Mouse (Mus musculus) CH12.LX (cell line): ENCODE results near the gene 1700022I11Rik. TPM values are rescaled to one million over a fixed set of nuclear protein-coding genes. Genes with fewer than 3 reads are reported as not detected.

Experiments
- DNase-seq: peaks from one replicate; pipeline ENCODE4 v3.0.0-alpha.2; 2013; ENCODE audit errors: extremely low read depth
- H3K27ac ChIP-seq: 2 replicates; pipeline ENCODE4 v1.5.1; 2012; ENCODE audit warnings: low read depth, mild to moderate bottlenecking, control low read depth, moderate library complexity; ENCODE audit not compliant: insufficient read depth
- H3K27me3 ChIP-seq: replicated peaks from 2 replicates; pipeline ENCODE3; 2012; ENCODE audit warnings: inconsistent platforms
- H3K36me3 ChIP-seq, 2 experiments: replicated peaks in 1 of 2; 2 replicates each; pipeline versions ENCODE3 to v1.6.1; 2012; ENCODE audit warnings: inconsistent platforms in 1 of 2, low read length in 1 of 2, mild to moderate bottlenecking in 1 of 2, mixed read lengths in 1 of 2, moderate library complexity in 1 of 2; ENCODE audit not compliant: control insufficient read depth in 1 of 2, insufficient read depth in 1 of 2
- H3K4me1 ChIP-seq, 2 experiments: 2 replicates each; pipeline ENCODE4 v1.6.1; 2012; ENCODE audit warnings: inconsistent platforms in 1 of 2, moderate library complexity in 1 of 2; ENCODE audit not compliant: insufficient read depth in 2 of 2, control insufficient read depth in 1 of 2
- H3K4me2 ChIP-seq: 2 replicates; pipeline ENCODE4 v1.6.1; 2012; ENCODE audit warnings: low read depth, mild to moderate bottlenecking, control low read depth; ENCODE audit not compliant: poor library complexity, insufficient read depth, severe bottlenecking
- H3K4me3 ChIP-seq, 3 experiments: fragments of 150-350 bp in 1 of 3; sonication (generic) in 1 of 3; replicated peaks in 1 of 3; 2 replicates each; pipeline versions ENCODE3 to v1.5.1; 2011 to 2012; ENCODE audit warnings: low read depth in 2 of 3, low read length in 2 of 3, mild to moderate bottlenecking in 2 of 3, moderate library complexity in 2 of 3, control low read depth in 1 of 3, improper control_type of control experiment in 1 of 3, inconsistent platforms in 1 of 3, mixed read lengths in 1 of 3; ENCODE audit not compliant: poor library complexity in 1 of 3
- H3K79me2 ChIP-seq: replicated peaks from 2 replicates; pipeline ENCODE4 v1.6.1; 2012; ENCODE audit warnings: mild to moderate bottlenecking, moderate library complexity; ENCODE audit not compliant: control insufficient read depth, poor library complexity, insufficient read depth, severe bottlenecking; ENCODE audit errors: extremely low read depth
- H3K9ac ChIP-seq: 2 replicates; pipeline ENCODE4 v1.6.1; 2012; ENCODE audit warnings: low read depth, mild to moderate bottlenecking, control low read depth, moderate library complexity; ENCODE audit not compliant: insufficient read depth
- H3K9me3 ChIP-seq: replicated peaks from 2 replicates; pipeline ENCODE3; 2012; ENCODE audit warnings: low read length, inconsistent platforms, mixed read lengths
- BHLHE40 ChIP-seq: IDR thresholded peaks from 2 replicates; pipeline ENCODE4 v1.6.1; 2011; ENCODE audit warnings: mild to moderate bottlenecking, low read depth, low read length, improper control_type of control experiment
- CHD1 ChIP-seq: IDR thresholded peaks from 2 replicates; pipeline ENCODE4 v1.6.1; 2012; ENCODE audit warnings: low read depth, low read length, improper control_type of control experiment, inconsistent platforms
- CHD2 ChIP-seq: IDR thresholded peaks from 2 replicates; pipeline ENCODE4 v1.6.1; 2011; ENCODE audit warnings: low read length, improper control_type of control experiment
- CTCF ChIP-seq, 2 experiments: IDR thresholded peaks in 1 of 2; conservative IDR thresholded peaks in 1 of 2; 2 replicates each; pipeline ENCODE4 v1.5.1; 2011 to 2012; ENCODE audit warnings: low read depth in 2 of 2, low read length in 2 of 2, improper control_type of control experiment in 1 of 2, inconsistent platforms in 1 of 2, mild to moderate bottlenecking in 1 of 2, moderate library complexity in 1 of 2
- ELF1 ChIP-seq: IDR thresholded peaks from 2 replicates; pipeline ENCODE4 v1.6.1; 2014; ENCODE audit warnings: low read depth, mild to moderate bottlenecking, inconsistent platforms, low read length, improper control_type of control experiment
- EP300 ChIP-seq: IDR thresholded peaks from 2 replicates; pipeline ENCODE4 v1.6.1; 2011; ENCODE audit warnings: low read length, improper control_type of control experiment
- ETS1 ChIP-seq: conservative IDR thresholded peaks from 2 replicates; pipeline ENCODE4 v1.6.1; 2012; ENCODE audit warnings: low read depth, mild to moderate bottlenecking, inconsistent platforms, low read length, improper control_type of control experiment, moderate library complexity
- IRF4 ChIP-seq: IDR thresholded peaks from 2 replicates; pipeline ENCODE4 v1.6.1; 2014; ENCODE audit warnings: low read depth, mild to moderate bottlenecking, inconsistent platforms, low read length, improper control_type of control experiment
- JUN ChIP-seq: IDR thresholded peaks from 2 replicates; pipeline ENCODE4 v1.6.1; 2011; ENCODE audit warnings: low read depth, mild to moderate bottlenecking, low read length, improper control_type of control experiment, moderate library complexity; ENCODE audit not compliant: insufficient read depth
- JUND ChIP-seq: conservative IDR thresholded peaks from 2 replicates; pipeline ENCODE4 v1.6.1; 2011; ENCODE audit warnings: low read depth, low read length, improper control_type of control experiment
- MAFK ChIP-seq: IDR thresholded peaks from 2 replicates; pipeline ENCODE4 v1.6.1; 2011; ENCODE audit warnings: low read length, improper control_type of control experiment; ENCODE audit not compliant: insufficient replicate concordance
- MAZ ChIP-seq: IDR thresholded peaks from 2 replicates; pipeline ENCODE4 v1.6.1; 2012; ENCODE audit warnings: low read depth, mild to moderate bottlenecking, inconsistent platforms, low read length, improper control_type of control experiment, moderate library complexity
- MEF2A ChIP-seq: IDR thresholded peaks from 2 replicates; pipeline ENCODE4 v1.6.1; 2014; ENCODE audit warnings: low read depth, mild to moderate bottlenecking, inconsistent platforms, low read length, improper control_type of control experiment, borderline replicate concordance
- MXI1 ChIP-seq: IDR thresholded peaks from 2 replicates; pipeline ENCODE4 v1.6.1; 2011; ENCODE audit warnings: mild to moderate bottlenecking, low read depth, low read length, improper control_type of control experiment
- MYC ChIP-seq: IDR thresholded peaks from 2 replicates; pipeline ENCODE4 v1.6.1; 2011; ENCODE audit warnings: low read depth, mild to moderate bottlenecking, improper control_type of control experiment, low read length
- NELFE ChIP-seq: IDR thresholded peaks from 2 replicates; pipeline ENCODE4 v1.6.1; 2011; ENCODE audit warnings: low read depth, low read length, improper control_type of control experiment
- NRF1 ChIP-seq: IDR thresholded peaks from 2 replicates; pipeline ENCODE4 v1.6.1; 2014; ENCODE audit warnings: low read depth, mild to moderate bottlenecking, inconsistent platforms, low read length, improper control_type of control experiment, moderate library complexity
- PAX5 ChIP-seq: IDR thresholded peaks from 2 replicates; pipeline ENCODE4 v1.6.1; 2012; ENCODE audit warnings: low read length, inconsistent platforms, mixed read lengths
- POLR2A ChIP-seq: IDR thresholded peaks from 2 replicates; pipeline ENCODE4 v1.6.1; 2011; ENCODE audit warnings: low read depth, mild to moderate bottlenecking, improper control_type of control experiment, low read length
- POLR2AphosphoS2 ChIP-seq: IDR thresholded peaks from 2 replicates; pipeline ENCODE4 v1.6.1; 2011; ENCODE audit warnings: low read depth, low read length, improper control_type of control experiment
- RAD21 ChIP-seq: IDR thresholded peaks from 2 replicates; pipeline ENCODE4 v1.6.1; 2011; ENCODE audit warnings: low read depth, mild to moderate bottlenecking, low read length, improper control_type of control experiment, moderate library complexity
- SIN3A ChIP-seq: IDR thresholded peaks from 2 replicates; pipeline ENCODE4 v1.6.1; 2012; ENCODE audit warnings: low read length, improper control_type of control experiment, inconsistent platforms
- SMC3 ChIP-seq: IDR thresholded peaks from 2 replicates; pipeline ENCODE4 v1.6.1; 2011; ENCODE audit warnings: low read depth, low read length, improper control_type of control experiment
- TBP ChIP-seq: conservative IDR thresholded peaks from 2 replicates; pipeline ENCODE4 v1.6.1; 2011; ENCODE audit warnings: low read depth, low read length, improper control_type of control experiment
- UBTF ChIP-seq: IDR thresholded peaks from 2 replicates; pipeline ENCODE4 v1.6.1; 2012; ENCODE audit warnings: low read depth, mild to moderate bottlenecking, inconsistent platforms, low read length, improper control_type of control experiment, moderate library complexity
- USF1 ChIP-seq: IDR thresholded peaks from 2 replicates; pipeline ENCODE4 v1.6.1; 2014; ENCODE audit warnings: low read depth, mild to moderate bottlenecking, inconsistent platforms, low read length, improper control_type of control experiment
- USF2 ChIP-seq: conservative IDR thresholded peaks from 2 replicates; pipeline ENCODE4 v1.6.1; 2011; ENCODE audit warnings: low read depth, low read length, improper control_type of control experiment
- ZNF384 ChIP-seq: IDR thresholded peaks from 2 replicates; pipeline ENCODE4 v1.6.1; 2012; ENCODE audit warnings: low read depth, low read length, improper control_type of control experiment, inconsistent platforms
- dilution Hi-C: fragments of 300-500 bp; cut with MboI; formaldehyde crosslinking; loops from 2 replicates; pipeline ENCODE4 v1.14.3; 2020; ENCODE audit warnings: low sequenced_read_pairs; ENCODE audit not compliant: extremely low pct_unique_long_range_greater_than_20kb, extremely low pct_ligation_motif_present
- in situ Hi-C: fragments of 300-500 bp; cut with MboI; formaldehyde crosslinking; loops from 3 replicates; pipeline ENCODE4 v1.14.3; 2019; ENCODE audit warnings: low sequenced_read_pairs, low pct_ligation_motif_present, low pct_unique_long_range_greater_than_20kb, mixed read lengths
- polyA plus RNA-seq: library from polyadenylated mRNA; unstranded; fragments of >175 nt; gene quantifications from 2 replicates; pipeline ENCODE4 v1.2.1, GENCODE M21; 2012; ENCODE audit warnings: low read depth; ENCODE audit not compliant: insufficient read length
- total RNA-seq, 2 experiments: library from RNA; depleted of rRNA; stranded (reverse); fragments of 300-350 nt in 1 of 2; fragments of >200 nt in 1 of 2; gene quantifications; 2 replicates each; pipeline ENCODE4 v1.2.3; 2012 to 2014

Gene 1700022I11Rik
- total and polyA plus RNA-seq, 3 experiments: 0.24 to 0.55 TPM; not detected in 1

GRCm38 (mm10) chr4:42933630-42934029 is 35.8 kb upstream of the 1700022I11Rik start:
- Histone ChIP-seq H3K4me1 (no peaks in the 10 kb centered on the region), H3K27ac (no peak overlapping the region), H3K9me3 (no peaks in the 10 kb centered on the region), H3K9ac (no peak overlapping the region), H3K4me3 (no peak overlapping the region), H3K4me2 (no peak overlapping the region), H3K36me3 (no peaks in the 10 kb centered on the region), H3K79me2 (no peaks in the 10 kb centered on the region), H3K27me3 (peaks cover 78% of the 10 kb centered on the region)
- dilution Hi-C loops: no loop called here
- no peak for TF ChIP-seq PAX5
- TF ChIP-seq SMC3: no peak
- TF ChIP-seq NRF1: no peak
- no peak for TF ChIP-seq USF2
- TF ChIP-seq MEF2A: no peak
- no peak for TF ChIP-seq MXI1
- TF ChIP-seq BHLHE40: no peak
- no peak for TF ChIP-seq MYC
- no peak for TF ChIP-seq JUN
- no peak for TF ChIP-seq ZNF384
- no peak for TF ChIP-seq USF1
- no peak for TF ChIP-seq CTCF (conservative IDR thresholded peaks at IDR 0.05 in 1 of 2, IDR thresholded peaks at IDR 0.05 in 1 of 2; ENCODE audit: low read depth in 2 of 2, low read length in 2 of 2)
- TF ChIP-seq MAFK: no peak
- no peak for TF ChIP-seq IRF4
- no peak for TF ChIP-seq CHD2
- TF ChIP-seq POLR2A: no peak
- TF ChIP-seq RAD21: no peak
- no peak for DNase-seq
- in situ Hi-C loops: no loop called here

DNA sequence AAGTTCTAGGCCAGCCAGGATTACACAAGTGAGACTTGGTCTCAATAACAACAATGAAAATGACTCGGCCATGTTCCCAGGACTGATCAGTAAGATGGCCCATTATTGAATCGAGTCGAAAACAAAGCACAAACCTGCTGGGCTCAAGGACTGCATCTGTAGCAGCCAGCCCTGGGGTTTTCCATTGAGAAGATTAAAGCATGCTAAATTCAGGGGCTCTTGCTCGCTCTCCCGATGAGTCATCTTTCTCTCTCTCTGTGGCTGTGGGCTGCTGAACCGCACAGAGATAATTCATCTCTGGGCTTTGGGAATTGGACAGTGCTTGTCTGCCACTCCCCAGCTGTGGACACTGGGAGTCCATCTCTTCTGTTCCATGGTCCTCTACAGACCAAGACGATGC is 28.0 kb upstream of the 1700022I11Rik start:
- DNase-seq: peak; percentile 33
- in situ Hi-C loops: no loop called here

More for the DNA sequence above, 28.0 kb upstream of the 1700022I11Rik start:
- no peaks in the 10 kb centered on the region for H3K36me3 ChIP-seq
- dilution Hi-C loops: no loop called here
- H3K4me3 ChIP-seq: no peak overlapping the region
- no peaks in the 10 kb centered on the region for H3K79me2 ChIP-seq
- no peaks in the 10 kb centered on the region for H3K9me3 ChIP-seq
- TF ChIP-seq JUN: peak; percentile 35; the same call in 1 of the 2 replicates
- peak; percentile 64 for TF ChIP-seq IRF4
- no peak for TF ChIP-seq CHD2
- no peak for TF ChIP-seq ETS1
- TF ChIP-seq SIN3A: no peak
- TF ChIP-seq MEF2A: no peak
- no peak for TF ChIP-seq UBTF
- TF ChIP-seq POLR2AphosphoS2: no peak
- no peak for TF ChIP-seq CHD1
- TF ChIP-seq TBP: no peak
- TF ChIP-seq EP300: peak; percentile 47
- TF ChIP-seq ELF1: no peak
- TF ChIP-seq JUND: no peak; the same call in 1 of the 2 replicates
- TF ChIP-seq CTCF (conservative IDR thresholded peaks at IDR 0.05 in 1 of 2, IDR thresholded peaks at IDR 0.05 in 1 of 2; ENCODE audit: low read depth in 2 of 2, low read length in 2 of 2): no peak
- no peak for TF ChIP-seq PAX5
- TF ChIP-seq MXI1: no peak
- TF ChIP-seq USF2: no peak
- TF ChIP-seq BHLHE40: no peak
- TF ChIP-seq NELFE: no peak
- TF ChIP-seq MAZ: no peak
- H3K4me1 ChIP-seq: peaks cover 5 to 10% of the 10 kb centered on the region in 2 experiments
- H3K9ac ChIP-seq: no peak overlapping the region
- peaks cover 96% of the 10 kb centered on the region for H3K27me3 ChIP-seq
- peak overlapping the region; percentile 42; the same call in 1 of the 2 replicates for H3K4me2 ChIP-seq
- no peak overlapping the region for H3K27ac ChIP-seq
